Comparison of ENCODE assay signal across 1 mouse cellular context in the genomic region with DNA sequence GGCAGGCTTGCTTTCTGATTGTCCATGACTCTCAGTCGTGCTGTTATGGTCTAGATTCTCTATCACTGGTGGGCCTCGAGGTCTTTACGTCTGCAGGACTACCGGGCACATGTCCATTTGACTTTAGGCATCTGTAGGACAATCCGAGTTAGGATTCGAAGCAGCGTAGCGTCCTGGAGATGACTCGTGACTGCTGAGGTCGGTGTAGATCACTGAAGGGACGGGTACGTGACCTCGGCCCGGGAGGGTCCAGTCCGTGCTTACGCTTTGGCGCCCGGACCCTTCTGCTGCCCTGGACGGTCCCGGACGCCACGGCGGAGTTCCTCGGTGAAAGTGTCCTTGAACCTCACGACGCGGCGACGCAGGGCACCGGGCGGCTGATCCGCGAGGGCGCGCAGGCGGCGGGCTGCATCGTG.
TF ChIP-seq lines count a peak whose summit lies in the region.

No protein-coding gene starts in this region.

TF ChIP-seq in MEL, 35 proteins besides CTCF, POLR2A, EP300 and RAD21:
- TF ChIP-seq UBTF (IDR thresholded peaks at IDR 0.05; ENCODE audit: borderline replicate concordance, insufficient read depth, low read depth, low read length) (no peak), ZNF384 (IDR thresholded peaks at IDR 0.05; ENCODE audit: low read depth, low read length) (no peak), USF2 (IDR thresholded peaks at IDR 0.05; ENCODE audit: borderline replicate concordance in 1 of 2, insufficient read depth in 1 of 2, low read depth in 1 of 2, low read length in 2 of 2) (no peak), MYB (IDR thresholded peaks at IDR 0.05; ENCODE audit: low read depth, low read length) (no peak), CHD2 (IDR thresholded peaks at IDR 0.05; ENCODE audit: low read length) (no peak), GATA1 (IDR thresholded peaks at IDR 0.05; ENCODE audit: low read depth, low read length) (no peak), SIN3A (IDR thresholded peaks at IDR 0.05; ENCODE audit: low read length) (no peak)
TF ChIP-seq in MEL: peak in this region for 0.
